Mouse (Mus musculus) embryonic facial prominence, embryonic 11.5 days (tissue): ENCODE measurements around the gene Atg4b. TPM values are rescaled to one million over a fixed set of nuclear protein-coding genes. Genes with fewer than 3 reads are reported as not detected.
"Not testable (repeated sequence)": the region's sequence is repeated elsewhere in the genome, so short reads cannot be mapped to it uniquely, and the experiment has no call there.

ENCODE experiments used
- ATAC-seq: fragments of 200-750 bp; cut with Nextera tagmentation; replicated peaks from 2 replicates; pipeline ENCODE4 v1.8.0; 2017; ENCODE audit warnings: low read depth; ENCODE audit not compliant: insufficient number of reproducible peaks, low FRiP score, low TSS enrichment
- DNase-seq: peaks from one replicate; pipeline ENCODE4 v3.0.0-alpha.2; 2015; ENCODE audit warnings: low spot score
- H3K27ac ChIP-seq: fragments of 300-500 bp; sonication (generic); replicated peaks from 2 replicates; pipeline ENCODE4 v1.5.1; 2014; ENCODE audit warnings: mild to moderate bottlenecking, low read depth, low read length, control low read depth
- H3K27me3 ChIP-seq: fragments of 300-500 bp; sonication (generic); 2 replicates; pipeline ENCODE4 v1.6.1; 2014; ENCODE audit warnings: mild to moderate bottlenecking, low read length, moderate library complexity, mixed read lengths; ENCODE audit not compliant: control insufficient read depth, insufficient read depth
- H3K36me3 ChIP-seq: fragments of 300-500 bp; sonication (generic); replicated peaks from 2 replicates; pipeline ENCODE4 v1.6.1; 2014; ENCODE audit warnings: low read depth, mild to moderate bottlenecking, low read length, moderate library complexity, mixed read lengths; ENCODE audit not compliant: control insufficient read depth, insufficient read depth
- H3K4me1 ChIP-seq: fragments of 300-500 bp; sonication (generic); 2 replicates; pipeline ENCODE4 v1.6.1; 2014; ENCODE audit warnings: low read length, mixed read lengths; ENCODE audit not compliant: control insufficient read depth, insufficient read depth
- H3K4me2 ChIP-seq: fragments of 300-500 bp; sonication (generic); 2 replicates; pipeline ENCODE4 v1.6.1; 2014; ENCODE audit warnings: low read depth, mild to moderate bottlenecking, control low read depth, low read length, moderate library complexity
- H3K4me3 ChIP-seq: fragments of 300-500 bp; sonication (generic); 2 replicates; pipeline ENCODE4 v1.5.1; 2014; ENCODE audit warnings: low read depth, low read length, control low read depth
- H3K9ac ChIP-seq: fragments of 300-500 bp; sonication (generic); replicated peaks from 2 replicates; pipeline ENCODE4 v1.6.1; 2014; ENCODE audit warnings: mild to moderate bottlenecking, control low read depth, low read length
- H3K9me3 ChIP-seq: fragments of 300-500 bp; sonication (generic); replicated peaks from 2 replicates; pipeline ENCODE4 v1.6.1; 2016; ENCODE audit warnings: mild to moderate bottlenecking, low read length, inconsistent platforms, mixed read lengths; ENCODE audit not compliant: control insufficient read depth
- WGBS: fragments of 180-500 bp; shearing (Covaris S2); extraction: QIAGEN DNeasy Blood & Tissue Kit; methylation state at CpG from one replicate; pipeline ENCODE4 v1.1.7; 2014; 5-methylcytosine and 5-hydroxymethylcytosine counted together
- polyA plus RNA-seq: library from polyadenylated mRNA; unstranded; fragments of >200 nt; fragmentation: Nextera tagmentation; extraction: Ambion mirVana; gene quantifications from 2 replicates; pipeline ENCODE4 v1.2.1, GENCODE M21; 2014

The Atg4b gene
- polyA plus RNA-seq, 1 experiment from 2014 or later = 109 TPM

GRCm38 (mm10) chr1:93824609-93825008 is 73.3 kb downstream of the Atg4b start, which contains the start of gene D2hgdh:
Gene D2hgdh (plus strand): TSS chr1:93824909.
- 6% methylated on average over 10 of the region's 10 CpGs for WGBS
- peak within 1 kb of the TSS; percentile 78 for H3K27ac ChIP-seq
- no peaks in the 10 kb centered on the region for H3K36me3 ChIP-seq
- 0 out of 2 replicates have a peak, but pooled peaks cover 3% of the 10 kb centered on the region for H3K4me1 ChIP-seq
- H3K4me2 ChIP-seq = peak within 1 kb of the TSS; percentile 75
- ATAC-seq = peak; percentile 2; the same call in 1 of the 2 replicates
- H3K9me3 ChIP-seq = no peaks in the 10 kb centered on the region
- peak within 1 kb of the TSS; percentile 73 for H3K9ac ChIP-seq
- peak within 1 kb of the TSS; percentile 53 for H3K4me3 ChIP-seq
- no peak for DNase-seq
- no peaks in the 10 kb centered on the region for H3K27me3 ChIP-seq

GRCm38 (mm10) chr1:93825105-93825674 is 73.9 kb downstream of the Atg4b start:
- ATAC-seq = peak; percentile 96
- H3K4me2 ChIP-seq = peak overlapping the region; percentile 75
- DNase-seq = peak; percentile 94
- H3K4me3 ChIP-seq = peak overlapping the region; percentile 53
- 1% methylated on average over 30 of the region's 30 CpGs for WGBS
- peak overlapping the region; percentile 78 for H3K27ac ChIP-seq
- no peaks in the 10 kb centered on the region for H3K36me3 ChIP-seq
- H3K27me3 ChIP-seq = no peaks in the 10 kb centered on the region
- peak overlapping the region; percentile 73 for H3K9ac ChIP-seq
- H3K9me3 ChIP-seq = no peaks in the 10 kb centered on the region
- H3K4me1 ChIP-seq = 0 out of 2 replicates have a peak, but pooled peaks cover 3% of the 10 kb centered on the region

GRCm38 (mm10) chr1:93825771-93826539 is 74.7 kb downstream of the Atg4b start:
- Histone ChIP-seq H3K27me3 (no peaks in the 10 kb centered on the region), H3K27ac (peak overlapping the region; percentile 78), H3K4me2 (peak overlapping the region; percentile 75), H3K9ac (peak overlapping the region; percentile 73), H3K36me3 (no peaks in the 10 kb centered on the region), H3K9me3 (no peaks in the 10 kb centered on the region), H3K4me1 (0 out of 2 replicates have a peak, but pooled peaks cover 3% of the 10 kb centered on the region), H3K4me3 (peak overlapping the region; percentile 53)
- WGBS = 45% methylated on average over 27 of the region's 27 CpGs
- DNase-seq (peak; percentile 9), ATAC-seq (no peak; the same call in 1 of the 2 replicates)

GRCm38 (mm10) chr1:93826540-93826835 is 75.2 kb downstream of the Atg4b start:
- 94% methylated on average over 9 of the region's 9 CpGs for WGBS
- no peak for DNase-seq
- no peak for ATAC-seq

GRCm38 (mm10) chr1:93832754-93833360 is 81.6 kb downstream of the Atg4b start:
- not testable (repeated sequence) for H3K4me2 ChIP-seq, H3K36me3 ChIP-seq, H3K27ac ChIP-seq, H3K4me1 ChIP-seq, DNase-seq, H3K4me3 ChIP-seq, H3K27me3 ChIP-seq, ATAC-seq, H3K9me3 ChIP-seq, H3K9ac ChIP-seq
- 70% methylated on average over 2 of the region's 4 CpGs for WGBS

More at GRCm38 (mm10) chr1:93826540-93826835, 75.2 kb downstream of the Atg4b start:
- H3K36me3 ChIP-seq = no peaks in the 10 kb centered on the region
- H3K9ac ChIP-seq = no peak overlapping the region
- no peak overlapping the region for H3K27ac ChIP-seq
- no peaks in the 10 kb centered on the region for H3K27me3 ChIP-seq
- no peak overlapping the region for H3K4me3 ChIP-seq
- H3K4me2 ChIP-seq = no peak overlapping the region
- 0 out of 2 replicates have a peak, but pooled peaks cover 3% of the 10 kb centered on the region for H3K4me1 ChIP-seq
- H3K9me3 ChIP-seq = no peaks in the 10 kb centered on the region

- H3K27ac ChIP-seq = no peak overlapping the region
- H3K9ac ChIP-seq = no peak overlapping the region
- H3K4me1 ChIP-seq = no peaks in the 10 kb centered on the region
- DNase-seq (no peak), ATAC-seq (no peak)
- H3K36me3 ChIP-seq = no peaks in the 10 kb centered on the region
- no peak overlapping the region for H3K4me3 ChIP-seq
- H3K27me3 ChIP-seq = no peaks in the 10 kb centered on the region
- no peaks in the 10 kb centered on the region for H3K9me3 ChIP-seq
- 86% methylated on average over 7 of the region's 7 CpGs for WGBS
- no peak overlapping the region for H3K4me2 ChIP-seq
These were observed 83.4 kb downstream of the Atg4b start for GRCm38 (mm10) chr1:93834671-93835150.

GRCm38 (mm10) chr1:93835211-93835610 is 83.9 kb downstream of the Atg4b start:
- no peak for ATAC-seq
- no peaks in the 10 kb centered on the region for H3K9me3 ChIP-seq
- H3K36me3 ChIP-seq = no peaks in the 10 kb centered on the region
- H3K4me3 ChIP-seq = no peak overlapping the region
- 83% methylated on average over 4 of the region's 4 CpGs for WGBS
- DNase-seq = no peak
- no peaks in the 10 kb centered on the region for H3K4me1 ChIP-seq
- no peak overlapping the region for H3K4me2 ChIP-seq
- H3K27ac ChIP-seq = no peak overlapping the region
- no peak overlapping the region for H3K9ac ChIP-seq
- H3K27me3 ChIP-seq = no peaks in the 10 kb centered on the region
